Mouse (Mus musculus) lung, embryonic 16.5 days (tissue): Measurements from ENCODE around the gene Kdm6b. TPM values are rescaled to one million over a fixed set of nuclear protein-coding genes. Genes with fewer than 3 reads are reported as not detected.
A peak's percentile ranks its signal among the peaks of the same experiment; 100 is the strongest.

Source experiments
- ATAC-seq: fragments of 200-750 bp; cut with Nextera tagmentation; 2 replicates; pipeline ENCODE4 v1.8.0; 2017; ENCODE audit warnings: low read depth, mild to moderate bottlenecking, moderate library complexity
- H3K27ac ChIP-seq: fragments of 300-500 bp; sonication (generic); 2 replicates; pipeline ENCODE4 v1.5.1; 2014; ENCODE audit warnings: mild to moderate bottlenecking, control low read depth, low read length
- H3K27me3 ChIP-seq: fragments of 300-500 bp; sonication (generic); 2 replicates; pipeline ENCODE4 v1.6.1; 2014; ENCODE audit warnings: low read depth, low read length, mixed read lengths; ENCODE audit not compliant: control insufficient read depth, insufficient read depth
- H3K36me3 ChIP-seq: fragments of 300-500 bp; sonication (generic); 2 replicates; pipeline ENCODE4 v1.6.1; 2014; ENCODE audit warnings: low read length; ENCODE audit not compliant: control insufficient read depth, insufficient read depth
- H3K4me1 ChIP-seq: fragments of 300-500 bp; sonication (generic); replicated peaks from 2 replicates; pipeline ENCODE4 v1.6.1; 2014; ENCODE audit warnings: low read length, mixed read lengths; ENCODE audit not compliant: control insufficient read depth, insufficient read depth
- H3K4me2 ChIP-seq: fragments of 300-500 bp; sonication (generic); 2 replicates; pipeline ENCODE4 v1.6.1; 2014; ENCODE audit warnings: low read depth, low read length, control low read depth
- H3K4me3 ChIP-seq: fragments of 300-500 bp; sonication (generic); 2 replicates; pipeline ENCODE4 v1.5.1; 2014; ENCODE audit warnings: mild to moderate bottlenecking, low read length, control low read depth
- H3K9ac ChIP-seq: fragments of 300-500 bp; sonication (generic); 2 replicates; pipeline ENCODE4 v1.6.1; 2014; ENCODE audit warnings: low read length, control low read depth
- H3K9me3 ChIP-seq: fragments of 300-500 bp; sonication (generic); 2 replicates; pipeline ENCODE4 v1.6.1; 2016; ENCODE audit warnings: low read length; ENCODE audit not compliant: control insufficient read depth
- WGBS: fragments of 180-500 bp; shearing (Covaris S2); extraction: QIAGEN DNeasy Blood & Tissue Kit; methylation state at CpG from one replicate; pipeline ENCODE4 v1.1.7; 2014; 5-methylcytosine and 5-hydroxymethylcytosine counted together
- polyA plus RNA-seq: library from polyadenylated mRNA; unstranded; fragments of >200 nt; fragmentation: Nextera tagmentation; extraction: Ambion mirVana; gene quantifications from 2 replicates; pipeline ENCODE4 v1.2.1, GENCODE M21; 2015

Gene Kdm6b
- polyA plus RNA-seq, 1 experiment from 2014 or later = 26.0 TPM

DNA sequence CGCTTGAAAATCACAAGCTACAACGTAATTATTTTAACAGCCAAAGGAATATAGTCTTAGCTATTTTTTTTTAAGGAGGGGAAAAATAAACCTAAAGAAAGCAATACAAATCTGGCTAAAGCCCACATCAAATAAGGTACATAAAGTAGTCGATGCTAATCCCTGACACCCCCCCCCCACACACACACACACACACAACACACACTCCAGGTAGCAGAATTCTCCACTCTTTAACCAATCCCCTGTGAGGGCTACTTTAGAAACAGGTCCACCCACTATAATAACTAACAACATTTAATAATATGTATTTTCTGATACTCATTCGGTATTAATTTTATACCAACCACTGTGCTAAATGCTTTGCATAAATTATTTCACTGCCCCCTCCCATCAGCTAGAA is 3.0 kb upstream of the Kdm6b start:
- Histone ChIP-seq H3K9ac (peak overlapping the region; percentile 42), H3K4me2 (peak overlapping the region; percentile 96), H3K9me3 (no peaks in the 10 kb centered on the region), H3K27ac (peak overlapping the region; percentile 99), H3K4me3 (peak overlapping the region; percentile 66), H3K36me3 (peaks cover 5% of the 10 kb centered on the region), H3K27me3 (peaks cover 8% of the 10 kb centered on the region; the same call in 1 of the 2 replicates), H3K4me1 (peaks cover 66% of the 10 kb centered on the region)
- ATAC-seq = no peak
- WGBS = under 1% methylated on average over 4 of the region's 4 CpGs

DNA sequence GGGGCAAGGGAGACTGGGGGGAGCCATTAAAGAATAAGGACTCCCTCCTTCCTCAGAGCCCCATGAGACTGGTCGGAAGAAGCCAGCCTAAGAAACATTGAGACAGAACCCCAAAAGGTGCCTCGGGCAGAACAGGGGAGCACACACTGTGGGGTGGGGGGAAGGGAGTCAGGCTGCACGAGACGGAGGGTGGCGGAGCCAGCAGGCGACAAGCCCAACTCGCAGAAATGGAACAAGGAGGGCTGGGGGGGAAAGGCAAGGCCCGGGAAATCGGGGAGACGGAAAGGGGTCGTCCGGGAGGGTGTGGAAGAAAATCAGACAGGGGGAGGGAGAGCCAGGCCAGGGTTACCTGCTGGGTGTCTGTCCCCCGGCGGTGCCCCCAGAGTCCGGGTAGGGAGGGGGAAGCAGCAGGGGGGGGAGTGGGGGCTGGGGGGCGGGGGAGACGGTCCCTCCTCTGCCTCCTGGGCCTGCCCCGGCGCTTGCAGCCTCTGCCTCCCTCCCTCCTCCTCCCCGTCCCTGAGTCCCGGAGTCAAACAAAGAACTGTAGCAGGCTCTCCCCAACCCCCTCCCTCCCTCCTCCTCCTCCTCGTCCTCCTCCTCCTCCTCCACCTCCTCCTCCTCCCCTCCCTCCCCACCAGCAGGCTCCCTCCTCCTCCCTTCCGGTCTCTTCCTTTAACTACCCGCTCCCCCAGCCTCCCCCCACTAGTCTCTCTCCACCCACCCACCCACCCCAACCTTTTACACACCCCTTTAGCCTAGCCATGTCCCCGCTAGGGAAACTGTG is 2.4 kb upstream of the Kdm6b start:
- H3K9ac ChIP-seq = peak overlapping the region; percentile 83
- ATAC-seq = peak; percentile 23
- WGBS = 0% methylated on average over 16 of the region's 25 CpGs

DNA sequence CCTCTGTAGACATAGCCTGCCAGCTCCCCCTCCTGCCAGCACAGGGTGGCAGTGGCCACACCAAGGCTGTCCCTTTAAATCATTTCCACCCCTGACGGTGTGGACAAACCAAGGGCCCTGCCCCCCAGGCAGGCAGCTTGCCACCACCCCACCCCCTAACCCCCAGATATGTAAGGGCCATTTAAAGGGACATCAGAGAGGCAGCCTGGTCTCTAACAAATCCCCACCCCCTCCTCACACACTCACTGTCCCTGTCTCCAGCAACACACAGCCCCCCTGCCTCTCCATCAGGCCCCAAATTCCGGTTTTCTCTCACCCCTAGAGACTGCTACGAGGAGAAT is 1.8 kb upstream of the Kdm6b start:
- Histone ChIP-seq H3K9ac (peak overlapping the region; percentile 83), H3K27ac (peak overlapping the region; percentile 99), H3K4me3 (peak overlapping the region; percentile 66), H3K9me3 (no peaks in the 10 kb centered on the region), H3K4me1 (peaks cover 55% of the 10 kb centered on the region), H3K27me3 (no peaks in the 10 kb centered on the region), H3K4me2 (peak overlapping the region; percentile 96), H3K36me3 (peaks cover 5% of the 10 kb centered on the region)
- WGBS = 0% methylated on average over 3 of the region's 3 CpGs
- peak; percentile 3 for ATAC-seq

More for the DNA sequence above, 2.4 kb upstream of the Kdm6b start:
- Histone ChIP-seq H3K4me1 (peaks cover 60% of the 10 kb centered on the region), H3K27me3 (peaks cover 2% of the 10 kb centered on the region; the same call in 1 of the 2 replicates), H3K4me2 (peak overlapping the region; percentile 96), H3K9me3 (no peaks in the 10 kb centered on the region), H3K36me3 (peaks cover 5% of the 10 kb centered on the region), H3K4me3 (peak overlapping the region; percentile 66), H3K27ac (peak overlapping the region; percentile 99)

DNA sequence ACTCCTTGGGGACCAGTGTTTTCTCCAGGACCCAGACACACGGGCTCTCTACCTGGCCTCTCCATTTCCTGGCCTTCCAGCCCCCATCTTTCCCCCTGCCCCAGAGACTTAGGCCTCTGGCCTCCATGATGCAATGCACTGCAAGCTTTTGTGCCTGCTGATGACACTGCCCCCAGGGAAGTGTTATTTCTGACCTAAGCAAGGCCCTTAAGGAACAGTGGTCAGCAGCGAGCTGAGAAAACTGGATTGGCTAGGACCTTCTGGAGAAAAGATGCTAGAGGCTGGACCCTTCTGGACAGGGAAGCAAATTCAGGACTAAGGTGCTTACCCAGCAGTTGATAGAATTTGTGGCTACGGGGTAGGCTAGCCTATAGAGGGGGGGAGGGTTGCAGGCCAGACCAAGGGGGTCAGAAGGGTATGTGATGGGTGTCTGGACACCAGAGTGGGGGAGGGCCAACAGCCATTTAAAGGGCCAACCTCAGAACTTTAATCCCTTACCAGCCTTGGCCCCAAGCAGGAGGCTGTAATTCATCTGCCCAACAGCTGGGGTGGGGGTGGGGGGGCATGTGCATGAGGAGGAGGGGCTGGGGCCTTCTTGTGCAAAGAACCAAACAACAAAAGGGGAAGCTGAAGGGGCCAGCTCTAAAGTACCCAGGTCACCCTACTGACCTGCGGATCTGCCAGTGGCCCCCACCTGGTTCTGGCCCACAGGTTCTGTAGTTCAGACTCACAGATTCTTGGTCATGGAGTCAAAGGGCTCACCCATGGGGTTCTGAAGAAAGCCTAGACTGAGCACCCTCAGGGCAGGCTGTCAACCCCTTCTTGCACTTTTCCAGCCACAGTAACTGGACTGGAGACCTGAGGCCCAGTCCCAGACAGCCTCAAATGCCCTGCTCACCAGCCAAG is 1.2 kb upstream of the Kdm6b start:
- Histone ChIP-seq H3K4me1 (peaks cover 51% of the 10 kb centered on the region), H3K4me2 (peak overlapping the region; percentile 96), H3K9ac (peak overlapping the region; percentile 83), H3K27ac (peak overlapping the region; percentile 99), H3K4me3 (peak overlapping the region; percentile 66), H3K36me3 (peaks cover 5% of the 10 kb centered on the region), H3K9me3 (no peaks in the 10 kb centered on the region), H3K27me3 (no peaks in the 10 kb centered on the region)
- WGBS = 19% methylated on average over 4 of the region's 4 CpGs
- no peak for ATAC-seq

DNA sequence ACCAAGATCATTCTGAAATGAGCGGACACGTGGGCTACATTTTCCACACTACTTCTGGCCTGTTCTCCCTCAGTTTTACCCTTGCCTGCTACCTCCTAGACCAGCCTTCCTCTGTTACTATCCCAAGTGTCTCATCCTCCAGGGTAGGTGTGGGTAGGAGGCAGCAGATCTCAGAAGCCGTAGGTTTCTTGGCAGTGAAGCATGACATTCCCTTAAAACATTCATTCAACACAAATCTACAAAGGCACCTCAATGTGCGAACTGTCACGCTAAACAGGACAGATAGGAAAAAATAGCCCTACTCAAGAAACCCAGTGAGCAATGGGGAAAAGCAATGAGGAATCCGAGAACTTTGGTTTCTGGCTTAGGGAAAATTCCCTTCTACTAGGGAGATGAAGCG is 927 bp downstream of the Kdm6b start:
- WGBS = 64% methylated on average over 7 of the region's 7 CpGs
- no peak for ATAC-seq
- Histone ChIP-seq H3K36me3 (peaks cover 8% of the 10 kb centered on the region), H3K4me3 (no peak overlapping the region), H3K9me3 (no peaks in the 10 kb centered on the region), H3K27ac (no peak overlapping the region), H3K4me2 (0 out of 2 replicates have a peak overlapping the region, but pooled peaks have one; percentile 14), H3K4me1 (peaks cover 53% of the 10 kb centered on the region), H3K27me3 (no peaks in the 10 kb centered on the region), H3K9ac (0 out of 2 replicates have a peak overlapping the region, but pooled peaks have one; percentile 33)

DNA sequence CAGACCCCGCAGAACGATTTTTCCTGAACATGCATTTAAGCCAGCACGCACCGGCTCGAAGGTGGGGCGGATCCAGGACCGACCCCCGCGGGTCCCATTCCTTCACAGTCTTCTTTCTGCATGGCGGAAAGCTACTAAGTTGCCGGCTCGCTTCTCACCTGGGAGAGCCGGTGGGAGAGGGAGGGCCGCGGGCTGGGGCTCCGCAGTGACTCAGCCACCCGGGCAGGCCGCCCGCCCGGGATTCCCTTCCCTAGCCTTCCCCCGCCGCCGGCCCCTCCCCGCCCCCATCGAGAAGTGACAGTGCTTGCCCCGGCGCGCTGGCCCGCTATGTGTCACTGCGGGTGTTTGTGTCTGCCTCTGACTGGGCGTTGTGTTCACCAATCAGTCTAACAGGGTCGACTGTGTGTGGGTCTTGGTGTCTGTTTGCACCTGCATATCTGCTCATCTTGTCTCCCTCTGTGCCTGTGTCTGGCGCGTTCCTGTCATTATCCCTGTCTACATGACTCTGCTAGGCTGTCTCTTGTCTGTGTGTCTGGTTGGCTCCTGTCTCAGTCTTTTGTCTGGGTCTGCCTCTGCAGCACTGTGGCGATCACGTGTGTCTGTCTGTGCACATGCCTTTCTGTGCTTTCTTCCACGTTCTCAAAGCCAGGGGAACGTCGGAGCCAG is 1.8 kb downstream of the Kdm6b start:
- peak; percentile 6 for ATAC-seq
- H3K4me1 ChIP-seq = peaks cover 46% of the 10 kb centered on the region
- 2% methylated on average over 39 of the region's 39 CpGs for WGBS

DNA sequence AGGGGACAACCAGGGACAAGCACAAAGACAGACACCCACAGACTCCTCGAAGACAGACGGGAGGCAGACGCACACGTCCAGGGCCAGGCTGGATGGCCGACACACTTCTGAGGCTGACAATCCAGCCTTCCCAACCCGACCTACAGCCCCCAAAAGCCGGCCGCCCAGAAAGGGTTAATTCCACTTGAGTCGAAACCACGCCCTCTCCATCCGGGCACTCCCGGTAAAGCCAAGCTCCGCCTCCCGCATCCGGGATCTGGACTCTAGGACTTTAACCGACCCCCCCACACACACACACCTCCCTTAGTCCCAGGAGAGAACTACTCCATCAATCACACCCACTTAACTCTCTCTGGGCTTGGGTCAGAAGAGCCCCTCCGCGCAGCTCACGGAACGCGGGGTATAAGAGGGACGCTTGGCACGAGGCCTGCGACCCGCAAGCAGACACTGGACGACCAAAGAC is 2.4 kb downstream of the Kdm6b start:
- Histone ChIP-seq H3K36me3 (peaks cover 22% of the 10 kb centered on the region), H3K4me3 (peak overlapping the region; percentile 77), H3K9me3 (no peaks in the 10 kb centered on the region), H3K27ac (peak overlapping the region; percentile 96), H3K4me1 (peaks cover 44% of the 10 kb centered on the region), H3K9ac (peak overlapping the region; percentile 93), H3K27me3 (no peaks in the 10 kb centered on the region), H3K4me2 (peak overlapping the region; percentile 91)
- under 1% methylated on average over 26 of the region's 26 CpGs for WGBS
- ATAC-seq = peak; percentile 56

More for the DNA sequence above, 1.8 kb downstream of the Kdm6b start:
- H3K27ac ChIP-seq = peak overlapping the region; percentile 96
- H3K9ac ChIP-seq = peak overlapping the region; percentile 93
- peak overlapping the region; percentile 77 for H3K4me3 ChIP-seq
- no peaks in the 10 kb centered on the region for H3K9me3 ChIP-seq
- peak overlapping the region; percentile 91 for H3K4me2 ChIP-seq
- peaks cover 17% of the 10 kb centered on the region for H3K36me3 ChIP-seq
- no peaks in the 10 kb centered on the region for H3K27me3 ChIP-seq

DNA sequence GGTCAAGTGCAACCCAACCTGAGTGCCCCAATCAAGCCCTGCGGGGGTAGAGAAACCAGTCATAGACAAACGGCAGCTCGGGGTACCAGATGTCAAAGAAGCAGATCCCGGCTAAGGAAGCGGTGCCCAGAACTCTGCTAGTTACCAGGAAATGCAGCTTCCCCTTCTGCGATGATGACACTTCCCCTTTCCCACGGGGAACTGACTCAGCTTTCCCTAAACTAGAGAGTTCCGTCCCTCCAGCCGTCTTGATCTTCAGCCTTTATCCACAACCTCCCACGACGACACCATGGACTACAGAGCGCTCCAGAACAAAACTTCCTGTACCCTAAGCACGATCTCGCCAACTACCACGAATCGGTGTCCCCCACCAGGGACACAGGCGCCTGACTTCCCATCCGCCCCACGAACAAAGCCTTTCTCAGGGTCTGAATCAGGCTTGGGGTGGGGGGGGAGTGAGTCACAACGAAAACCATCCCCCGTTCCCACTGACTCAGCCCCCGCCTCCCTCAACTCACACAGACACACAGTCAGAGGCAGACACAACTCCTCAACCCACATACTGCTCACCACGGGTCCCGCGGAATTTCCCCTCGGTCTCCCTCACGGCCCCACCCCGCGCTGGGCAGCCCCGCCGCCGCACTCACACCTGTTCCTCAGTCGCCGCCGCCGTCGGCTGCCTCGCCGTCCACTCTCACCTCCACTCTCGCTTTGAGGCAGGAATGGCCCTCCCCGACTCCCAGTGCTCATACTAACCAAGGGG is 3.0 kb downstream of the Kdm6b start:
- Histone ChIP-seq H3K9ac (peak overlapping the region; percentile 93), H3K36me3 (peaks cover 28% of the 10 kb centered on the region), H3K4me2 (peak overlapping the region; percentile 91), H3K9me3 (no peaks in the 10 kb centered on the region), H3K27me3 (no peaks in the 10 kb centered on the region), H3K4me3 (peak overlapping the region; percentile 77), H3K27ac (peak overlapping the region; percentile 96), H3K4me1 (peaks cover 44% of the 10 kb centered on the region)
- ATAC-seq = peak; percentile 12
- under 1% methylated on average over 41 of the region's 41 CpGs for WGBS
